Mouse (Mus musculus) heart, adult 2 months (tissue): ENCODE results near the gene Bnip2.

ENCODE experiments used
- CTCF ChIP-seq: fragments of 200-600 bp; IDR thresholded peaks from 2 replicates; pipeline ENCODE4 v1.8.1; 2022; ENCODE audit warnings: antibody characterized with exemption, mild to moderate bottlenecking, moderate library complexity
- EP300 ChIP-seq: fragments of 200-500 bp; IDR thresholded peaks from 2 replicates; pipeline ENCODE4 v1.6.1; 2011; ENCODE audit warnings: low read depth, low read length, control low read depth; ENCODE audit not compliant: insufficient read depth
- POLR2A ChIP-seq: fragments of 200-500 bp; IDR thresholded peaks from 2 replicates; pipeline ENCODE4 v1.6.1; 2011; ENCODE audit warnings: mild to moderate bottlenecking, low read depth, low read length, control low read depth; ENCODE audit not compliant: insufficient read depth

DNA sequence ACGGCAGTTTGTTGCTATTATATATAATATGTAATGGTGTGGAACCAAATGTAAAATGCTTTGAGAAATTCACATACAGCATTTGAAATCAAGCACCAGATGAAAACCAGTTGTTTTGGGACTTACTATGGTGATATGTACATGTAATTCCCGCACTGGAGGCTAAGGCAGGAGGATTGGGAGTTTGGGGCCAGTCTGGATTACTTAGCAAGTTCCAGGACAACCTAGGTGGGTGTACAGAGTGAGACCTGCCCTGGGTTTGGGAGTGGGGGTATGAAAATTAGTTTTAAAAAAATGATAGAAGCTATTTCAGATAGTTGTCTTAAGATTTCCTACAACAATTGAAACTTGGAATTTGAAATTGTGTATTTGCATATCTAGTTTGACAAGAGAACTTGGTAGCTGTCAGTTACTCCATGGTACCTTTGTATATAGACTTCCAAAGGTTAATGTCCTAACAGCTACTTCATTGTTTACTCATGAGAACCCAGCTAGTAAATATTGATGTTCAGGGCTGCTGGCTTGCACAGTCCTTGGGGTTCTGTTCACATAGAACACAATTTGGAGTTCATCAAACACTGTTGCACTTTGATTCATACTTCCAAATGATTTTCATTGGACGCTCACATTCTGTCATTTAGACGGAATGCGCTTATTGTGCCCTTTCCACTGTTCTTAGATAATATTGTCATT is 21.7 kb downstream of the Bnip2 start:
- TF ChIP-seq CTCF (no peak), POLR2A (no peak), EP300 (no peak)
